Mouse (Mus musculus) megakaryocyte-erythroid progenitor cell, adult 5-6 weeks (primary cell): ENCODE results near the gene Cpne9. TPM values are rescaled to one million over a fixed set of nuclear protein-coding genes. Genes with fewer than 3 reads are reported as not detected.
A peak's percentile ranks its signal among the peaks of the same experiment; 100 is the strongest.

ENCODE experiments used
- ATAC-seq: replicated peaks from 2 replicates; pipeline ENCODE4 v1.8.0; 2016; ENCODE audit warnings: mild to moderate bottlenecking, inconsistent platforms; ENCODE audit not compliant: severe bottlenecking, poor library complexity, low FRiP score, low TSS enrichment
- total RNA-seq, 2 experiments: library from RNA; stranded (forward) in 1 of 2; stranded (reverse) in 1 of 2; fragments of 200-1000, 215-1000 nt in 1 of 2; fragments of >200 nt in 1 of 2; fragmentation: Nextera tagmentation in 1 of 2; gene quantifications; 2 replicates each; pipeline ENCODE4 v1.2.3; 2014 to 2017

Gene Cpne9
- total RNA-seq (2014; fragmentation: Nextera tagmentation), result 0.74 and 0.99 TPM in 2 replicates
- 0.42 TPM in 1 of 2 replicates, not detected in the other for total RNA-seq (2017)

- peak; percentile 53 for ATAC-seq
Observed at GRCm38 (mm10) chr6:113282101-113282802, at the start of gene Cpne9. Cpne9 (plus strand) TSS chr6:113282307.

DNA sequence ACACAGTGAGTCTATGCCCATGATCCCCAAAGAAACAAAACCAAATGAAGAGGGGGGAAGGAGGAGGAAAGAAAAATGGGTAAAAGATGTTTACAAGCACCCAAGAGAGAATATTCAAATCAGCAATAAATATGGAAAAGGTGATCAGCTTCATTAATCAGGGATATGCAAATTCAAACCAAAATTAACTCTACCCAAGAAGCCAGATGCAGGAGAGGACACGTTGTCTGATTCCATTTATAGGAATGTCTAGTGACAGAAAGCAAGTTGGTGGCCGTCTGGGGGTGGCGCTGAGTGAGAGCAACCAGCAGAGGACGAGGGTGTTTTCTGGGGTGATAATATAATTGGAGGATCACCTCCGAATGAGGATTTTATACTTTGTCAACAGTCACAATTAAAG is 47.0 kb upstream of the Cpne9 start:
- no peak for ATAC-seq

DNA sequence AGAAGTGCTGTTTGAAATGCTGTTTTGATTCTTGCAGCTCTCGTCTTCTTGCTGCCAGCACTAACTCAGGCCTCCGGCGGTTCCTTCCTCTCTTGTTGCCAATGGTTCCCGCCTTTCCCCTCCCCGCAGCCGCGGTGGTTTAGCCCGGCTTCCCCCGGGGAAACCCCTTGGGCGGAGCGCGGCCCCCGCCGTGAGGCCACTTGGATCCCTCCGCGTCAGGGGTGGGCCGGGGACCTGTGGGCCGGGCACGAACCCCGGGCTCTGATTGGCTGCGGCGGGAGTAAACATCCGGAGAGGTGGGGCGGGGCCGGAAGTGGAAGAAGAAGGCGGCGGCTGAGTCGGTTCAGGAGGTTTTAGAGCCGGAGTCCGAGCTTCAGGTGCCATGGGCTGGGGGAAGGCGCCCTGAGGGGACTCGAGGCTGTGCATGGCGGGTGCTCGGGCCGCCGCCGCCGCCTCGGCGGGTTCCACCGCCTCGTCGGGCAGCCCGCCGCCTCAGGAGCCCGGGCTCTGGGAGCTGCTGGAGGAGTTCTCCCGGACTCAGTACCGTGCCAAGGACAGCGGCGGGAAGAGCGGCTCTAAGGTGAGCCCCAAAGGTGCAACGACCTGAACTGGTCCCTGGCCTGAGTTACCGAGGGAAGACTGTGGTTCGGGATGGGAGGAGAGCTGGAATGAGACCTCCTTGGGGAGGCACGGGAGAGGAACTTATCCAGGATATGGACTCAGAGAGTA is 44.4 kb upstream of the Cpne9 start, which contains the start of gene Mtmr14:
Mtmr14 (plus strand) TSS at position 302 of the 729 bp plus-strand sequence.
- ATAC-seq, result peak; percentile 97

GRCm38 (mm10) chr6:113238442-113238841 is 43.7 kb upstream of the Cpne9 start:
- ATAC-seq, result 0 out of 2 replicates have a peak, but pooled peaks have one; percentile 13

- peak; percentile 74 for ATAC-seq
Observed at GRCm38 (mm10) chr6:113242753-113243152, 39.4 kb upstream of the Cpne9 start.

DNA sequence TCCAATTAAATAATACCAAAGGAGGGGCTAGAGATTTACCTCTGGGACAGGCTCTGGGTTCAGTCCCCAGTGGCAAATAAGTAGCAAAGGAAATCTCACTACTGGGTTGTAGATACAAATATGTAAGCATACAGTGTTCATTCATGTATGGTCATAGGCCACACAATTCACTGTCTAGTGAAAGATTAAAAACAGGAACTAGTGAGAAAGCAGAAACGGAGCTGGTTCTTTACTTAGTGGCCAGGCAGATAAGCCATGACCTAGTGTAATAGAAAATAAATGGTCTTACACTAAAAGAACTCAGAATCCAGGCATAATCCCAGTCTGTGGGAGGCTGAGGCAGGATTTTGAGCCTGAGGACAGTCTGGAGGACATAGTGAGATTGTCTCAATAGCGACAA is 36.5 kb upstream of the Cpne9 start:
- no peak for ATAC-seq

- no peak for ATAC-seq
Observed at GRCm38 (mm10) chr6:113250786-113251185, 31.3 kb upstream of the Cpne9 start.

DNA sequence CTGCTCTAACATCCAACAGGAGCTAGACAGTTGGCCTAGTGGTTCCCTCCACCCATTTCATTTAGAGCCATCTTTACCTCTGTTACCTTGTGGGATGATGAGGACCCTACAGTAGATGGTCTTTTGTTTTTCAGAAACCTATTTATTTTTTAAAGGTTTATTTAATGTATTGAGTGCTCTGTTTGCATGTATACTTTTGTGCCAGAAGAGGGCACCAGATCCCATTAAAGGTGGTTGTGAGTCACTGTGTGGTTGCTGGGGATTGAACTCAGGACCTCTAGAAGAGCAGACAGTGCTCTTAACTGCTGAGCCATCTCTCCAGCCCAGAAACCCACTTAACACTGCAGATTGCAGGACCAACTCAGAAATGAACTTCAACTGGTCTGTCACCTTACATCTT is 30.2 kb upstream of the Cpne9 start:
- ATAC-seq, result no peak

DNA sequence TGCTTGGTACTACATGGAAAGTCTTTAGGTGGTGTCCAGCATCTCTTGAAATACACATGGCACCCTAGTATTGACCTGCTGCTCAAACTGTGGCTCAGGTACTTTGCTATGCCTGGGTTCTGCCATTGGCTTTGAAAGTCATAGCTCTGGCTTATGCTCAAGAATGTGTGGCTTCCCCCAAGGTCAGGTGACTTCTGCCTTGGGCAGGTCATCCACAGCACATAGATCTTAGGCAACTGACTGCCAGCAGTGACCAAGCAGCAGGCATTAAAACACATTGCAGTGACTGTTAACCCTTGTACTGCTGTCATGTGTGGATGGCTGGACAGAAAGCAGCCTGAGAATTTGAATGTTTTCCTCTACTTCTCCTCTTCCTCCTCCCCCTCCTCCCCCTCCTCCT is 27.2 kb upstream of the Cpne9 start:
- no peak for ATAC-seq

DNA sequence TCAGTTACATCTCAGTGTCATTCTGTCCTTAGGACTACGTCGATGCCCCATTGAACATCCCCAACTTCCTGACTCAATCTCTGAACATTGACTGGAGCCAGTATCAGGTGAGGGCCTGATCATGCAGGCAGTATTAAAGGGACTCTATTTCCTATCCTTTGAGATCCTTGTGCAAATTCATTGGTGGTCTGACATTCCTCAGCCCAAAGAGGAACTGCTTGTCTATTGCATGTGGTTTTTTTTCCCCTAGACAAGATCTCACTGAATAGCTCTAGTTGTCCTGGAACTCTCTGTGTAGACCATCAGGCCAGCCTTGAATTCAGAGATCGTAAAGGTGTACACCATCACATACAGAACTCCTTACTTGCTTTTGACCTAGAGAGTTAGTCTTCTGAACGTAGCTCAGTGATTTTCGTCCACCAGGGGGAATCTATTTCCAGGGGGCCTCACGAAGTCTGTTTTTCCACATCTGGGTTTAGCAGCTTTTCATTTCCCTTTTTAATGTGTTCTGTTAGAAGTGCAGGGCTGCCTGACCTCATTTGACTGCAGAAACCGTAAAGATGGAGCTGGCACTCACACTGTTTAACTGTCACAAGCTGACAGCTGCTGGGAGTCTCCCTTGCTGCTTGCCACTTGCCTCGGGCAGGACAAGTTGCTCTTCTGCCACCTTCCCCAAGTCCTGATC is 20.8 kb upstream of the Cpne9 start:
- ATAC-seq, result no peak

DNA sequence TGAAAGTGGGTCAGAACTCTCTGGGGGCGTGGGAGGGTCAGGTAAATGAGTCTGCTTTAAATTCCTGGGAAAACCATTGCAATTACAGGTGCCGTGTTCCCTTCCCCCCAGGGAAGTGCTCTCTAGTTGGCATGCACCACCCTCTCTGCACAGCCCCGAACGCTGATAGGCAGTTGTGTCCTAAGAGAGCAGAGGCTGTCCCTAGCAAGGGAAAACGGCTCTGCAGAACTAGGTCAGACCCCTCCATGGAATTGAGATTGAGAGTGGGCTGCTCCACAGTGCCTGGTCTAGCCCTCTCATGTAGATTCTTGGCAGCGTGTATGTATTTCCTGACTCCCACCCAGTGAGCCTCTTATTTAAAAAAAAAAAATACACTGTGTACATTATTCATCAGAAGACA is 18.6 kb upstream of the Cpne9 start:
- no peak for ATAC-seq

- ATAC-seq, result no peak
Observed at GRCm38 (mm10) chr6:113264429-113264828, 17.7 kb upstream of the Cpne9 start.

GRCm38 (mm10) chr6:113266996-113267655 is 15.0 kb upstream of the Cpne9 start:
- no peak for ATAC-seq

DNA sequence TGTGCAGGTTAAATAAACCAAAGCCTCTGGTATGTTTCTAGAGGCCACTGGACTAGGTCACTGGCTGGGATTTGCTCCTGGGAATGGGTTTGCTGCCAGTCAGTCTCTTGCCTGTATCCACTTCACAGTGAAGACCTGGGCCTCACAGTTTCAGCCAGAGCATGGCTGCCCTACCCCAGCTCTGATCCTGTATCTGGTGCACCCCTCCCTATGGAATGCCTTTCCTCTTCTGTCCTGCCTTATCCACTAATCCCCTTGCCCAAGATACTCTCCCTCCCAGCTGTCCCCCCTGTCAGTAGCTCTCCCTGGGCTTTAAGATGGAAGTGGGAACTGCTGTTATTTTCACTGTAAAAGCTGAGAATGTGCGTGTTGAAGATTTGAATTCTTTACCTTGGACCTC is 14.1 kb upstream of the Cpne9 start:
- no peak for ATAC-seq

- ATAC-seq, result no peak
Observed at GRCm38 (mm10) chr6:113272365-113272764, 9.7 kb upstream of the Cpne9 start.

- no peak for ATAC-seq
Observed at GRCm38 (mm10) chr6:113276846-113277245, 5.3 kb upstream of the Cpne9 start.

- ATAC-seq, result peak; percentile 8; the same call in 1 of the 2 replicates
Observed at GRCm38 (mm10) chr6:113281676-113282075, 431 bp upstream of the Cpne9 start.

DNA sequence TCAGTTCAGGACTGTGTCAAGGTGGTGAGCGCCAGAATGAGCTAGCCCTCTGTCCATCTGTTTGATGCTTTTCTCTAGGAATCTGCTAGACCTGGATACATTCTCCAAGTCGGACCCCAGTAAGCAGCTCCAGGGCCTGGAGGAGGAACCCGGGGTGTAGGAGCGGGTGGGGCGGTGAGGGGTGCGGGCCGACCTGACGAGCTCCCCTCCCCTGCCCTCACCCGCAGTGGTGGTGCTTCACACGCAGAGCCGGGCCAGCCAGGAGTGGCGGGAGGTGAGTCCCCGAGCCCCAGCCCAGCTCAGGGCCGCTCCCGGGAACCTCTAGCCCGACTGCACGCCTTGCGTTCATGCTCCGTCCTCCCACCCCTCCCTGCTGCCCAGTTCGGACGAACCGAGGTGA is 862 bp downstream of the Cpne9 start:
- no peak for ATAC-seq

- ATAC-seq, result peak; percentile 20; the same call in 1 of the 2 replicates
Observed at GRCm38 (mm10) chr6:113283500-113283899, 1.4 kb downstream of the Cpne9 start.

DNA sequence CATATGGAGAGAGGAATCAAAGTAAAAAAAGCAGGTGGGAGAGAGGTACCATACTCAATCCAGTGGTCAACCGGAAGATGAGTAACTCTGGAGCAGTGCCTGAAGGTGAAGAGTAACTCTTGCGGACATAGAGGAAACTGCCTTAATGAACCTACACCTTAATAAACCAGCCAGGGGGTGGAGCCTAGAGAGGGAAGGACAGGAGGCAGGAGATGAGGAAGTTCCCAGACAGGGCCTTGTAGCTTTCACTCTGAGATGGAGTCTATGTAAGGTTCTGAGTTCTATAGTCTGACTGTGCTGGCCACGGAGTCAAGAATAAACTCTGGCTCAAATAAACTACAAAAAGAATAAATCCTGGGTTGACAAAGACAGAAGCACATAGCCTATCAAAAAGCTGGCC is 2.8 kb downstream of the Cpne9 start:
- no peak for ATAC-seq
